Mouse (Mus musculus): ENCODE measurements around the gene Olfr222.
"Not testable (repeated sequence)": the region's sequence is repeated elsewhere in the genome, so short reads cannot be mapped to it uniquely, and the experiment has no call there.

- TF ChIP-seq CTCF, EP300 (IDR thresholded peaks at IDR 0.05; ENCODE audit: low read depth): not testable (repeated sequence)
Observed at GRCm38 (mm10) chr11:59576135-59576534, at the start of gene Olfr222.
